Mouse (Mus musculus): ENCODE results near the gene Tnr.
"Not testable (repeated sequence)": the region's sequence is repeated elsewhere in the genome, so short reads cannot be mapped to it uniquely, and the experiment has no call there.

Gene Tnr

DNA sequence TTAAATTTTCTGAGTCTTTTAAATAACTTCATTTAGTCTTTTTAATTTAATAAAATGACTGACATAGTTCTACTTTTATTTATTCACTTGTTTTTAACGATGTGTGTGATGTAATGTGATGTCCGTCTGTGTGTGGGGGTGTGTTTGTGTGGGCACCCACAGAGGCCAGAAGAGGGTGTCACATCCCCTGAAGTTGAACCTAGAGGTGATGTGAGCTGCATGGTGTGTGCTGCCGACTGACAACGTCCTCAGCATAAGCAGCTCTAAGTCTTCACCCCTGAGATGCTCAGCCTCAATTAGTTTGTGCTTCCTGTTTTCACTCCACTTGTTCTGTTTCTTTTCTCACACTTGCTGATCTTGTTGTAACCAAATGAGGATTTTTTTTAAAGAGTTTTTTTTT is 439.8 kb downstream of the Tnr start:
- DNase-seq (ENCODE audit: low spot score in 2 of 2) = peak in 1 of 2 experiments; percentile 21

DNA sequence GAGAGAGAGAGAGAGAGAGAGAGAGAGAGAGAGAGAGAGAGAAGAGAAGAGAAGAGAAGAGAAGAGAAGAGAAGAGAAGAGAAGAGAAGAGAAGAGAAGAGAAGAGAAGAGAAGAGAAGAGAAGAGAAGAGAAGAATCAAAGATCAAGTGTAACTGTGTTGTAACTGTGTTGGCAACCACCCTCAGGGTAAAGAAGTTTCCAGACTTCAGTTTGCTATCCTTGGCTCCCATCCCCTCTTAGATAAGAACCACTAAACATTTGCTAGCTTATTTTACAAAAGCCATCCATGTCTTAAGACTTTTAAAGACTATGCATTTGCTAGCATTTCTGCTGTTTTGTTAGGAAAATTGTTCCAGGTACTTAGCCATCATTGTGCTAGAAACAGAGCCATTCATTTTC is 442.7 kb downstream of the Tnr start:
- DNase-seq (ENCODE audit: low spot score in 2 of 2) = not testable (repeated sequence)

DNA sequence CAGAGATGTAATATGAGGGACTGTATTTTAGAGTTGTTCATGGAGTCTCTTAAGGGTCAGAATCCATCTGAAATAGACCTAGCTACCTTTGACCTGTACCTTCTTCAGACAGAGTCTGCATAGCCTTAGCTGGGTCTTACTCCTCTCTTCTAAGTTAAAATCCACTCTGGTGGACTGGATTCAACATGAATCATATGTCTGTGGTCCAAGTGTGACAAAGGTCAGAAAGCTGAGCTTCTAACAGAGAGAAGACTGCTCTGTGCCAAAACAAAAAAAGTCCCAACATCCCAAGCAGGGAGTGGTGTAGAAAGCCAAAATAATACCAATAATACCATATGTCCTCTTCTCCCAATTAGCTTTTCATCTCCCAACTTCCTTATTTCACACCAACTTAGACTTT is 444.8 kb downstream of the Tnr start:
- no peak for DNase-seq (ENCODE audit: low spot score in 2 of 2)

DNA sequence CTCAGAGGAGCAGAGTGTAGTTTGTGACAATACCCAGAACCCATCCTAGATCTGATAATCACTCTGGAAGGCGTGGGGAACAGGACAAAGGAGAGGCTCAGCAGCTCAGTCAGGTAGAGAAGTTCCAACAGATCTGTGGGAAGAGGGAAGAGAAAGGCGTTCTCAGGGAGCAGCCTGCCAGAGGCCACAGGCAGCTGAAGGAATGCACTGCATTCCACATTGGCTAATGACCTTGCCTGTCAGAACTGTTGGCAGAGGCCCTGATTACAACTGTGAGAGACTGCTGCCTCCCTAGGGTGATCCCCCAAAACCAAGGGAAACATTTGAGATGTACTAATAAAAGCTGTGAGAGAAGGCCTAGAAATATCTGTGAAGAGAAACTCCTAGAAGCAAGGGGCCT is 454.2 kb downstream of the Tnr start:
- no peak for DNase-seq (ENCODE audit: low spot score in 2 of 2)

DNA sequence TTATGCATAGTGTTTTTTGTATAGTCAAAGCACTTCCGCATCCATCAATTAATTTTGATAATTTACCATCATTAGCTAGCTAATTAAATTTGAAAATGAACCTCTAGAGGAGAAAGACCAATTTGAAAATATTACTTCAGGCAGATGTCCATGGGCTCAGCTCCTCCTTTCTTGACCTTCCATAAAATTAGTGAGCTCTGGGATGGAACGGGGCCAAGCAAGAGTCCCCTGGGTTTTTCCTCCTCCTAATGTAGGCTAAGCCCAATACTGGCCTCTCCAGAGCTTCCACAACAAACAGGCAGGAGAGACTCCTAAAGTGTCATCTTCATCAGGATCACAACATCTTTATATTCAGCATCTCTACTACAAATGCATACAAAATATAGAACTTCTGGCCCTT is 455.5 kb downstream of the Tnr start:
- DNase-seq (ENCODE audit: low spot score in 2 of 2) = no peak

DNA sequence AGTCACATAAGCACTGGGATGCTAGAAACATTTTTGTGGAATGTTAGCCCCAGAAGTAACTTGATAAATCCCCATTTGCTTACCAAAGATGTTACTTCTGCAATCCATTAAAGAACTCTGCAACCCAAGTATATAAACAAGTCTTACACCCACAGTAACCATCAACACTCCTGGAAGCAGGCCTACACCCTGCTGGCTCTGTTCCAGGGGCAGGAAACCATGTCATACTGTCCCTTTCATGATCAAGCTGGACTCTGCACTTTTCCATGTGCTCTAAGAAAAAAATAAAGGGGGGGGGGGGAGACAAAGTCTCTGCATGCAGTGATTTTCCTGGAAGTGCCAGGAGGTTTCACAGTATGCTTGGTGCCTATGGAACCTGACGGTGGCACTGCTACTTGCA is 456.8 kb downstream of the Tnr start:
- DNase-seq (ENCODE audit: low spot score in 2 of 2) = no peak

Data from spleen, postnatal 10 days (tissue).